Mouse (Mus musculus): Measurements from ENCODE around the gene Edc4.
A peak's percentile ranks its signal among the peaks of the same experiment; 100 is the strongest.

GRCm38 (mm10) chr8:105866364-105867029 is 14.2 kb upstream of the Edc4 start:
- TF ChIP-seq CTCF (IDR thresholded peaks at IDR 0.05; ENCODE audit: borderline replicate concordance, insufficient read depth, low read depth, low read length) (peak; percentile 18; the same call in 1 of the 2 replicates), POLR2A (IDR thresholded peaks at IDR 0.05; ENCODE audit: borderline replicate concordance, insufficient read depth, low read length) (no peak)
